10 mouse cellular contexts compared by ENCODE assay signal in genomic region chr5:147913241-147913842, GRCm38 (mm10). TPM values are rescaled to one million over a fixed set of nuclear protein-coding genes. Genes with fewer than 3 reads are reported as not detected.
A peak's percentile ranks its signal among the peaks of the same experiment; 100 is the strongest.
DNase-seq lines count a peak whose midpoint lies in the region; ATAC-seq lines count a peak whose summit lies in the region.
"Had no signal": no experiment of that assay in that cellular context is flagged by ENCODE, and none has a peak within 500 bp of the region (broad histone marks: within the 10 kb centered on the region; RNA-seq: fewer than 3 reads in every experiment).

No protein-coding gene starts in this region.

- H3K4me2 ChIP-seq in liver, embryonic 13.5 days: no peak overlapping the region

- no peaks in the 10 kb centered on the region for H3K36me3 ChIP-seq in liver, embryonic 13.5 days

- no peak overlapping the region for H3K9ac ChIP-seq in liver, embryonic 13.5 days

- no peaks in the 10 kb centered on the region for H3K27me3 ChIP-seq in liver, embryonic 13.5 days
- H3K27me3 ChIP-seq: Patski had no signal

- WGBS in liver, embryonic 13.5 days (ENCODE audit: insufficient replicate concordance): 36% methylated on average over 14 of the region's 14 CpGs

- H3K4me3 ChIP-seq in liver, embryonic 13.5 days (replicated peaks): no peak overlapping the region

- 0 out of 2 replicates have a peak, but pooled peaks have one; percentile 8 for ATAC-seq in liver, embryonic 13.5 days (ENCODE audit: low read depth)
- ATAC-seq in CD4-positive, CD25-positive, alpha-beta regulatory T cell, adult 4 months: no peak
- ATAC-seq: hindbrain, embryonic 16.5 days; Patski had no signal

- DNase-seq in urinary bladder, postnatal 14 days (ENCODE audit: low spot score): peak; percentile 36
- no peak for DNase-seq in urinary bladder, postnatal 36 days (ENCODE audit: low spot score in 2 of 2)
- DNase-seq in kidney, adult 18-20 months: peak; percentile 14
- DNase-seq in liver, embryonic 13.5 days: no peak
- no peak for DNase-seq in frontal cortex, postnatal 36 days (ENCODE audit: low spot score in 2 of 2)
- DNase-seq in frontal cortex, postnatal 25 days (ENCODE audit: low spot score in 2 of 2): no peak
- no peak for DNase-seq in thymus, postnatal 4 days

- no peak overlapping the region for H3K27ac ChIP-seq in liver, embryonic 13.5 days

- no peaks in the 10 kb centered on the region for H3K9me3 ChIP-seq in liver, embryonic 13.5 days (replicated peaks)

- H3K4me1 ChIP-seq in liver, embryonic 13.5 days (replicated peaks): peaks cover 14% of the 10 kb centered on the region

RNA-seq across cellular contexts. Expression of gene Slc46a3, which starts 18.7 kb away (rescaled TPM):
- polyA plus RNA-seq in liver, embryonic 13.5 days (2015; fragmentation: Nextera tagmentation; extraction: Ambion mirVana): 12.9 and 13.9 TPM in 2 replicates
- 10 to 100 TPM; 18.2 to 23.6 TPM for polyA plus RNA-seq in CD4-positive, CD25-positive, alpha-beta regulatory T cell, adult 4 months (2017; shearing (Covaris generic))

RNA-seq across cellular contexts. Expression of gene Mtus2, which starts 43.8 kb away (rescaled TPM):
- 0.77 and 1.2 TPM in 2 replicates for polyA plus RNA-seq in liver, embryonic 13.5 days (2015; fragmentation: Nextera tagmentation; extraction: Ambion mirVana)
- 1 to 10 TPM; 5.2 TPM for polyA plus RNA-seq in CD4-positive, CD25-positive, alpha-beta regulatory T cell, adult 4 months (2017; shearing (Covaris generic))

RNA-seq across cellular contexts. Expression of gene Pomp, which starts 53.1 kb away (rescaled TPM):
- polyA plus RNA-seq in liver, embryonic 13.5 days (2015; fragmentation: Nextera tagmentation; extraction: Ambion mirVana): 312 and 320 TPM in 2 replicates
- 100 to 1,000 TPM; 179 to 537 TPM for polyA plus RNA-seq in CD4-positive, CD25-positive, alpha-beta regulatory T cell, adult 4 months (2017; shearing (Covaris generic))

Comparison
In these comparisons a context has a peak if more than half of its experiments do, and no peak if none do; other contexts are left out.
1. DNase-seq: peak in urinary bladder, postnatal 14 days (single experiment) and kidney, adult 18-20 months (single experiment); none in urinary bladder, postnatal 36 days (0 of 2), liver, embryonic 13.5 days (single experiment), frontal cortex, postnatal 36 days (0 of 2), frontal cortex, postnatal 25 days (0 of 2) and thymus, postnatal 4 days (single experiment).